Mouse (Mus musculus): ENCODE results near the gene Foxd3. TPM values are rescaled to one million over a fixed set of nuclear protein-coding genes. Genes with fewer than 3 reads are reported as not detected.
A peak's percentile ranks its signal among the peaks of the same experiment; 100 is the strongest.
"Not testable (repeated sequence)": the region's sequence is repeated elsewhere in the genome, so short reads cannot be mapped to it uniquely, and the experiment has no call there.

Gene Foxd3
- total RNA-seq (2021) = 1 to 10 TPM in 1 of 2 experiments, under 1 TPM in 1; 0.79 to 1.4 TPM

GRCm38 (mm10) chr4:99655937-99656604, at the start of gene Foxd3:
Gene Foxd3, plus strand, starts transcription at chr4:99656299.
- intact Hi-C loops (cut with DNase I) = no loop called here
- peak; percentile 10 to 23 for DNase-seq

DNA sequence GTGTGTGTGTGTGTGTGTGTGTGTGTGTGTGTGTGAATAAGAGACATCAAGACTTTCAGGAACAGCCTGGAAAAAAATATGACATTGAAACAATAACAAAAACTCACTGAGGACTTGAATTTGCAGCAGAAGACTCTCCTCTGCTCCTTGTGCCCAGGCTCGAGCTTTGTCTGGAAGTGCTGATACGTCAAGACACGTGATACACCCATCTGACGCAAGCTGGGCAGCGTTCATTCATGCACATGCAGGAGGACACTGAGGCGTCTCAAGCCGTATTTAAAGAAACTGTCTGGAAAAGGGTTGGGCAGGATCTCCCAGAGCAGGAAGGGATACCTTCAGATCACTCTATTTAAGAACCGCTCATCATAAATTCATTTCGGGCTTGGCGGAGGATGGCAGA, 43.9 kb upstream of the Foxd3 start:
- intact Hi-C loops (cut with DNase I) = no loop called here
- no peak for DNase-seq

- peak in 1 of 2 experiments; percentile 32 for DNase-seq
- intact Hi-C loops (cut with DNase I) = no loop called here
These were observed 43.3 kb upstream of the Foxd3 start for GRCm38 (mm10) chr4:99612609-99613350.

DNA sequence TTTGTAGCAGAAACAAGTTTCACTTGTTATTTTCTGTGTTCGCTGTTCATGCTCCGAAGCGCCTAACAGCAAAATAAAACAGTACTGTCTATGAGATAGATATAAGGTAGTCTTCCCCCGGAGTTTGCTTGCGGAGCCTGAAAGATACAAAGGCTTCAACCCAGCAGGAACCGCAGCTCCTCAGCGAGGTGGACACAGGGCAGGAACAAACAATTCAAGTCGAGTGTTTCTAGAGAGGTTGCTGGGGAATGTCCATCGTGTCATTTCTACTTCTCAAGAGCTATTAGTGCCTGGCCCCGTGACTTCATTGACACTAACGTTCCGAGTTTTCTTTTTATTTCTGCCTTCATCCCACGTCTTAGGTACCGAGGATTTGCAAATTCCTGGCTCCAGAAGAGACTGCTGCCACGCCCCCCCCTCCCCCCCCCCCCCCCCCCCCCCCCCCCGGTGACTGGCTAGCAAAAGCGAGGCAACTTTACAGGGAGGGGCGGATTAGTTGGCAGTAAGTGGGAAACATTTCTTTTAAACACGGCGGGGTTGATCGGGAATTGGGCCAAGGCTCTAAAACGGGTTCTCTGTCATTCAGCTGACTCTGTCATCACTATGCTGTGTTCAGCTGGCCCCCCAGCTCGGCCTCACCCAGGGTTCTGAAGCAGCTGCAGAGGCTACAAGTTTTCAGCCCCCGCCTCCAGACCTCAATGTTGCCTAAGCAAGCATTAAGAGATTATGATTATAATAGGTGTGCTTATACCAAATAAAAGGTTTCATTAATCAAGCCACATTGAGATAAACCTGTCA, 29.9 kb upstream of the Foxd3 start:
- peak; percentile 24 to 37 for DNase-seq
- intact Hi-C loops (cut with DNase I) = no loop called here

DNA sequence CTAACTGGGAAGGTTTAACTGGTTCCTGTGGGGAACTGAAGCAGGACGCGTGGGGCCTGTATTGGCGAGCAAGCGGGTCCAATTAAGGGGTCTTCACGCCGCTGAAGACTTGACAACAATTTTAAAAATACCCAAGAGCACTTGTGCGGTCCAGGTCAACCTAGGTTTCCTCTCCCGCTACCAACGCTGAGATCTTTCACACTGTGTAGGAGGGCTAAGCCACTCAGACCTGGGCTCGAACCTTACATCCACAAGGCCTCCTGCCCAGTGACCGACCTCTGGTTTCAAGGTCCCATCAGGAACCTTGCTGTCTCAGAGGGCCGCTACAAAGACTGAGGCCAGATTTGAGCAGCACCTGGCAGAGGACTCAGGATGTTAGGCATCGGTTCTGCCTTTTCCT, 29.0 kb upstream of the Foxd3 start:
- DNase-seq = no peak
- intact Hi-C loops (cut with DNase I) = no loop called here

DNA sequence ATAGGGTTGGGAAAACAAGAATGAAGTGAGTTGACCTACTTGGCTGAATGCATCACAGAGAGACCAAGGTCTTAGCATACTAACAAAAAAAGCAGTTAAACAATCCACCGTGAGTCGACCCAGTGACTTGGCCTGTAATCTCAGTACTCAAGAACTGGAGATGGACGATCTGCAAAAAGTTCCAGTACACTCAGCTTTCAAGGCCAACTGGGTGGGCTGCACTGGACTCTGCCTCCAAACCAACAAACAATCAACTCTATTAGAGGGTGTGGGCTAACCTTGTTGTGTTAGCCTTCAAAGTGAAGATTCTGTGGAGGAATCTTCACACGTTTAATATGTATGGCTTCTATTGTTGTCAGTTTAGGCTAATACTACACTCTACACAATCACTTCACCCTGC, 20.1 kb upstream of the Foxd3 start:
- DNase-seq = no peak

GRCm38 (mm10) chr4:99636711-99637110, 19.4 kb upstream of the Foxd3 start:
- DNase-seq = no peak
- intact Hi-C loops (cut with DNase I) = no loop called here

More for the DNA sequence above, 20.1 kb upstream of the Foxd3 start:
- intact Hi-C loops (cut with DNase I) = no loop called here

DNA sequence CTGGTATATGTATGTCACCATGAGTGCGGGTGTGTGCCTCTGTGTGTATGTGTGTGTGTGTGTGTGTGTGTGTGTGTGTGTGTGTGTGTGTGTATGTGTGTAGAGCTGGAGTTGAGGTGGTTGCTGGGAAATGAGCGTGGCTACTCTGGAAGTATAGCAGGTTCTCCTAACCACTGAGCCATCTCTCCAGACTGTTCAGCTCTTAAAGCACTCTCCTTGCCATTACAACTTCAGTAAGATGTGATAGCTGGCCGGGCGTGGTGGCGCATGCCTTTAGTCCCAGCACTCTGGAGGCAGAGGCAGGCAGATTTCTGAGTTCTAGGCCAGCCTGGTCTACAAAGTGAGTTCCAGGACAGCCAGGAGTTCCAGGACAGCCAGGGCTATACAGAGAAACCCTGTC, 15.5 kb upstream of the Foxd3 start:
- DNase-seq; intact Hi-C loops (cut with DNase I): not testable (repeated sequence)

DNA sequence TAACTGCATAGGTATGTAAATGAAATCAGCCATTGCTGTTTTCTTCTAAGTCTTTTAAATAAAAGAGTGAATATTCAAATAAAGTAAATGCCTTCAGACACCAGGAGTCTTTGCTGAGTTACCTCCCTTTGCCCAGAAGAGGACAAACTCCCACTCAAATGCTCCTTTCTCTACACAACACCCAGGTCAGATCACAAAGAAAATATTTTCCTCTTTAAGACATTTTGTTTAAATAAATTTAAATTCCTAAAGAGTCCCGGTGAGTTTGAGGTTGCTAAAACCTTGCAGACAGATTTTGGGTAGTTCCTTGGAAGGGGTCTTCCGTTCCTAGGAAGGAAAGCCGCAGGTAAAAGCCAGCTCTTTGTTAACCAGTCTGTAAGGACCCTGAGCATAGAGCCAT, 14.2 kb upstream of the Foxd3 start:
- DNase-seq = no peak
- intact Hi-C loops (cut with DNase I) = no loop called here

DNA sequence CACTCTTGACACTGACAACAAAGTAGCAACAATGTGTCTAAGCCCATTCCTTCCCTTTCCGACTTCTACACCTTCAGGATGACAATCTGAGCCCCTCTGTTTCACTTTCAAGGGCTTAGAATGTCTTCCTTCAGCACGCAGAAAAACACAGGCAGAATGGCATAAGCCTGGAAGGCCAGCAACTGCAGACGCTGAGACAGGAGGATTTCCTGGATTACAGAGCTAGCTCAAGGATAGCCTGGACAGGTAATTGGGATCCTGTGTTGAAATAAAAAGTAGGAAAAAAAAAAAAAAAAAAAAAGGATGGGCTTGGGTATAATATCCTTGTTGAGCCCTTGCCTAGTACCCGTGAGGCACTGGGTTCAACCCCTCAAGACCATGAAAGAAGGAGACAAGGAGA, 10.5 kb upstream of the Foxd3 start:
- DNase-seq = no peak
- intact Hi-C loops (cut with DNase I) = no loop called here

DNA sequence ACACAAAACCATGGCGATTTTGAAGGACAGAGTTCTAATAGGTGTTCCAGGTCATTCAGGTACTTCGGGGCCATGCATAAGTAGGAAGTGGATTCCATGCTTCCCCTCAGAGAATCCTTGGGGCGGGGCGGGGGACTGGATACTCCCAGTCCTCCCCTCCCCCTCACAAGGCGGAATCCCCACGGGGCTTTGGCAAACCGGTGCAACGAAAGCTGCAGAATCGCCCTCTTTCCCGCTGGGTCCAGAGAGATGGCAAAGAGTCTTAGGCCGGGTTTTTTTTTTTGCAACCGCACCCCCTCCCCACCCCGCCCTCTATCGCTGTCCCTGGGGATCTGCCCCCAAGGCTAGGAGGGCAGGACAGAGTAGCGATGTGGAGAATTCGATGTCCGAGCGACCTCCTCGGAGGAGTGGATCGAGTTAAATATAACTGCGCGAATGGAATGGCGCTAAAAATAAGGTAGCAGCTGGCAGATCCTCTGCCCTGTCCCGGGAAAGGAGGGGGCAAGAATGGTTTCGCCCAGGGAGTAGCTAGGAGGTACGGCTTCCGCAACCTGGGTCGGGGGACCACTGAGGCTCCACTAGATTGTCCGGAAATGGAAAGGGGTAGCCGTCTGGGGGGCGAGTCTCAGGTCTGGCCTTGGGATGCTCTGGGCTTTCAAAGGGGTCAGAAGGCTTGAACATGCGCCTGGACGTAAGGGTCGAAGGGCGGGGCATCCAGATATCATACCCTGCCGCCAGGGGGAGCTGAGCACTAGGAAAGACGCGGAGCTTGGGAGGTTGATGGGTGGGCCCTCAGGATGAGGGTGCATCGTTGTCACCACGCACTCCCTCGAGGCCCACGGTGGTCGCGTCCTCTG, 5.8 kb upstream of the Foxd3 start:
- DNase-seq = peak; percentile 22 to 24
- intact Hi-C loops (cut with DNase I) = no loop called here

DNA sequence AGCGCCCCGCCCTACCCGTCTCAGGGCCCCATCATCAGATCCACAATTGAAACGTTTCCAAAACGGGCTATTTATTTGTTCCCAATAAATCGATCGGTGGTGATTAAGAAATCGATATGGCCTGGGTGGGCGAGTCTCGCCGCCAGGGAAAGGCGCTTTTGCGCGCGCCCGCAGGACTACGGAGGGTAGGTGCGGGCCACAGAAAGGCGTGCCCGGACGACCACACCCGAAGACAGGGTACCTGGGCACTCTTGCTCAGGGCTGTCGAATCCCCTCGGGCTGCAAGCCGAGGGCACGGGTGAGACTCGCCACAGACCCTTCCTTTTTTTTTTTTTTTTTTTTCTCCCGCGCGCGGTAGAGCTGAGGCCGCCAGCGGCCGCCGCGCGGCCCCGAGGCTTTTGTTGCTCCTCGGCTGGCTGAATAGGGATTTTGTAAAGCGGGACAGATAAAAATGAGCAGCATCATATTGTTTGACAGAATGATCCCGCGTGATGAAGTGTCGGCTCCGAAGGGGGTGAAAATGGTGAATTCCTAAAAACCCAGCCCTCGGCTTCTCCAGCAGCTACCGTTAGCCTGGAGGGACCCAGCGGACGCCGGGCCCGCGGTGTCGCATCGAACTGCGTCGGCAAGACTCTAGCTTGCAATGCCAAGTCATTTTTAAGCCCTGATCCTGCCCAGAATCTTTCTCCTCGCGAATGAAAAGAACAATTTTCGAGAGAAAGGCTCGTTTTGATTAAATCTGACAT, 5.0 kb upstream of the Foxd3 start:
- DNase-seq = peak; percentile 32 to 34
- intact Hi-C loops (cut with DNase I) = no loop called here

DNA sequence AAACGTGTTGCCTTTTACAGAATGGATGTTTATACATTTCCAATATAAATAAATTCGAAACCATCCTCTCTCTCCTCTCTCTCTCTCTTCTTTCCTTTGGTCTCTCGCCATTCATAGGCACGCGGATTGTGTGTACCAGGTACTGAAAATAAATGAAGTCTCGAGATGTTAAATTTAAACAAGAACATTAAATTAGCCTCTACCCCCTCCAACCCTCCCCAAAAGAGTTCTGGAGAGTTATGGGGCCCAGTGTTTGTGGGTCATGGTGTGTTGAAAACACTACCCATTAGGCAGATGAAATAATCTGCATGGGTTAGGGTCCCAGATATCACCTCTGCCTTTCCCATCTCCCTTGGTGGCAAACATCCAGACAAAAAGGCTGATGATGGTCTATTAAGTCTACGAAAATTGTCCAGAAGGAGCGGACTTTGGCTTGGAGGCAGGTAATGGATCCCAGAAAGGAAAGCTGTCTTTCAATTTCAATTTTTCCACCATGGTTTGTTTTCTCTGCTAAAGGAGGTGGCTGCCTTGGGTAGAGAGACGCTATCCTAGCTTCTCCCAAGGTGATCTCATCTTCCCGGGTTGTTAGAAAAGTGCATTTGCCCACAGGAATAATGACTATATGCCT, 4.2 kb upstream of the Foxd3 start:
- intact Hi-C loops (cut with DNase I) = no loop called here
- DNase-seq = peak; percentile 6 to 14

DNA sequence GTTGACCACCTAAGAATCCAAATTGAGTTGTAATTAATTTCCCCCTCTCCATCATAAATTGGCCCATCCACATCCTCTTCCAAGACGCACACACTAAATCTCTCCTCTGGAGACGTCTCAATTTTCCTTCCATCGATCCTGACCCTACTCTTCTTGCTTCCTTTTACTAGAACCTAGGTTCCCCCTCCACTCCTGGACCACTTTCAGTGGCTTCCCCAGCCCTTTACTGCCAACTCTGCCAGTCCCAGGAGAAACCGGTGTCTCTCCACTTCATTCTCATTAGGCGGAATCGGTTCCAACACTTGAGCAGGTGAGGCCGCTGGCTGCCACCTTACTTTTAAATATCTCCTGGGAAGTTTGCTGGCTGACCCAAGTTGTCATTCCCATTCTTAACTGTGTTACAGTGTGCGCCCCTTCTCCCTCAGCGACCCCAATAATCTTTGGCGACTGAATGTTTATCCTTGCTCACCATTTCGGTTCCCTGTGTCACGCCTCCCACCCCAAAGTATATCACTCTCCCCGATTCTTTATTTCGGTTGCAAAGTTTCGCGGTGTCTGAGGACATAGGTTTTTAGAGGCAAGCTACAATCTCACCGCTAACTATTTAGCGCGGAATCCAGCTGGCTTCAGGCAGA, 3.4 kb upstream of the Foxd3 start:
- intact Hi-C loops (cut with DNase I) = no loop called here
- DNase-seq = peak; percentile 11 to 17

- intact Hi-C loops (cut with DNase I) = no loop called here
- peak in 1 of 2 experiments; percentile 16 for DNase-seq
These were observed 2.9 kb upstream of the Foxd3 start for GRCm38 (mm10) chr4:99653216-99653607.

- peak; percentile 26 to 28 for DNase-seq
- intact Hi-C loops (cut with DNase I) = no loop called here
These were observed 2.4 kb upstream of the Foxd3 start for GRCm38 (mm10) chr4:99653608-99654221.

DNA sequence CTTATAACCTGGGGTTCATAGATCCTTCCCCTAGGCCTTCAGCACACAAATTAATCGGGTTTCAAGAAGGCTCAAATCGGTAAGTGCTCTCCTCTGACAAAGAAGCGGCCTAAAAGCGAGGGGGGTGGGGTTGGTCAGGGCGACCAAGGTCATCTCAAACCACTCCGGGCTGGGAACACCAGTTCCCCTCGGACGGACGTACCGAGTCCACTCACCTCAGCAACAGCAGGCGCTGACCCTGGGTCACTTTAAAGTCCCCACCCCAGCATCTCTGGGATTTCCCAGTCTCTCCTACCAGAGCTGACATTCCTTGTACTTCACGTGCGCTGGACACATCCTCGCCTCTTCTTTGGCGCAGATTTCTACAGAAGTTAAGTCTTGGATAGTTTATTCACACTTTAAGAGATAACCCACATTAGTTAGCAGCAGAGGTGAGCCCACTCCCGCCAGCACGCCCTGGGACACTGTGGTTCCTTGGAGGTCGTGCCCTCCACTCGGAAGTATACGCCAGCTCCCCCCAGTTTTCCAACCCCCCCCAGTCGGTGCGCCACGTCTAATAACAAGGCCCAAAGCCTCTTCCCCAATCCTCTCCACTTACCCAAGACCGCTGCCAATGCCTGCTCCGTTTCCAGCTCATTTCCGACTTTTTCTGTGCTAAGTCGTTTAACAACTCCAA, 1.3 kb upstream of the Foxd3 start:
- intact Hi-C loops (cut with DNase I) = no loop called here
- peak; percentile 9 to 17 for DNase-seq
